Mouse (Mus musculus) adipose tissue, adult 10 weeks (tissue): ENCODE results near the gene Soga1. TPM values are rescaled to one million over a fixed set of nuclear protein-coding genes. Genes with fewer than 3 reads are reported as not detected.

Experiments used
- polyA plus RNA-seq: library from polyadenylated mRNA; stranded (reverse); fragments of 350-450 nt; fragmentation: Illumina TruSeq; extraction: RNeasy Lipid Tissue Mini Kit (QIAGEN cat#74804); gene quantifications from one replicate; pipeline ENCODE4 v1.2.3, GENCODE M21; 2014; ENCODE audit warnings: low read depth, low replicate concordance

Soga1 gene
- 7.0 TPM for polyA plus RNA-seq

DNA sequence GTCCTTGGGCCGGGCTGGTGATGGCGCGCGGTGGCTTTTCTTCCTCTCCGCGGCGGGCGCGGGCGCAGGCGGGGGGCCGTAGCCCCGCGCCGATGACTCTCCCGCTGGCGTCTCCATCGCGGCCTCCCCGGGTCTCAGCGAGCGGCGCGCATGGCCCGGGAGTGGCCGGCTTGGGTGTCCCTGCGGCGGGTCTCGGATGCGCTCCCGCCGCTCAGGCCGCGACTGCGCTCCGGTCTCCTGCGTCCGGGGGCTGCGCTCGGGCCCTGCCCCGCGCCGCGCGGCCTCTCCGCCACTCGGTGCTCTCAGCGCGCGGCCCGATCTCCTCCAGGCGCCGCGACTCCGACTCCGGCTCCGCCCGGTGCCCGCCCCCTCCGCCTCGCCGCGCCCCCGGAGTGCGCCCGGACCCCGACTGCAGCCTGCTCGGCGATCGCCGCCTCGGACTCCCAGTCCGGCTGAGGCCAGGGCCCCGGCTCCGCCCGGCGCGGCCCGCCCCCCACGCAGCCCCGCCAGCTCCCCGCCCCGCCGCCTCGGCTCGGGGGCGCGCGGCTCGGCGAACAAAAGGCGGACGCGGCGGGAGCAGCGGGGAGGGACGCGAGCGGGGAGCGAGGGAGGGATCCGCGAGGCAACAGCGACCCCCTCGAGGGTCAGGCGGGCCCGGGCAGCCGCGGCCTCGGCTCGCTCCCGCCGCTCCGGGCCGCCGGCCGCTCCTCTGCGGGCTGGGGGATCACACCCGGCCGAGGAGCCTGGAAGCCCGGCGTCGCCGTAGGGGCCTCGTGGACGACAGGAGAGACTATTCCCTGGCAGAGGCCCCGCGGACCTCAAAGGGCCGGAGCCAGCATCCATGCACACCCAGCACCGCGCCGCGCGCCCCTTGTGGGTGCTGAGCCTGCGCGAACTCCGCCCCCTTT, at the start of gene Soga1:
Soga1 (minus strand) TSS at position 462 of the 908 bp plus-strand sequence.

DNA sequence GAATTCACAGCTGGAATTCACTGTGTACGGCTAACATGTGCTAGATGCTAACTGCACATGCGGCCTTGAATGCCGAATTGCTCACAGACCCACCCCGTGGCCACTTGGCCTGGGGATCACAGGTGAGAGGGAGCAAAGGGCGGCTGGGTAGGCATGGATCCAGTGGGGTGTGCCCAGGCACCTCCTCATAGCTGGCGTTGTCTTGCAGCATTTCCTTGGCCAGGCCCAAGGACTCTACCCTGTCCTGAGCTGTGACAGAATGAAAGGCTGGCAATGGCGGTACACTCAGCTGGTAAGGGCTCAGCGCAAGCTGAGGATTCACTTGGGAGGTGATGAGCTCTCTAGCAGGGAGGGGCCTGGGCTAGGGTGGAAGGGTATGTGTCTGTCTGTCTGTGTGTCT, 7.7 kb upstream of the Soga1 start, which contains the start of gene Tldc2:
Tldc2 (plus strand) TSS at position 260 of the 400 bp plus-strand sequence.

DNA sequence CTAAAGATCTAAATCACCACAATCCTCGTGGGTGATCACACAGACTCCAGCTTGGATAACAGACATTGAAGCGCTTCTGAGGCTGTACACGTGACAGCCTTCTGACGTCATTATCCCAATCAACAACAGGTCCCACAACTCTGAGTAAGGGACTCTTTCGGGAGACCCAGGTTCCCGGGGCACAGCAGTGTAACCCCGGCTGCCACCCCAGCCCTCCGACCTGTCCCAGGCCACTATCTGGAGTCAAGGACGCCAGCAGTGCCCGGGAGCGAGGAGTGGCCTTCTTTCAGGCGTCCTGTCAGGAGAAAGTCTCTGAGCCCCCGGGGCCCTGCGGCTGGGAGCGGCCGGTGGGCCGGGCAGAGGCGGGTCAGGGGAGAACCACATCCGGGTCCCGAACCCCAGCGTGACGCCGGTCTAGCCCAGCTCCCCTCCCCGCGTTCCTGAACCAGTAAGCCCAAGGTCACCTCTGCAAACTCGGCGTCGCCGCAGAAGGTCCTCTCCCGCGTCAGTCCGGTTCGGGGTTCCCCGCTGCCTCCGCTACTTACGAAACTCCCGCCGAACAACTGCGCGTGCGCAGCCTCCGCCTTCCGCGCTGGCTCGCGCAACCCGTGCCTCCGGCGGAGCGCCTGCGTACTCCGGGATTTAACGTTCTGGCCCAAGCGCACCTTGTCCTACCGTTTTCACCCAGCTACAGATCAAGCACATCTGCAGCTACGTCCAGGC, 72.4 kb downstream of the Soga1 start, which contains the start of gene Dsn1:
Dsn1 (minus strand) TSS at position 644 of the 723 bp plus-strand sequence.

GRCm38 (mm10) chr2:156991470-156992319, 87.4 kb downstream of the Soga1 start, which contains the start of gene Ndrg3:
Ndrg3 (minus strand) TSS chr2:156992056.

Other genes starting within 250 kb of the Soga1 start
- gene Tgif2, start 239.2 kb downstream of the Soga1 start, polyA plus RNA-seq = 4.2 TPM
- gene 4930518I15Rik, start 221.3 kb downstream of the Soga1 start, polyA plus RNA-seq = 2.0 TPM
- 68.6 TPM for gene Rab5if, start 216.1 kb downstream of the Soga1 start, polyA plus RNA-seq
- 0.11 TPM for gene Sla2, start 192.1 kb downstream of the Soga1 start, polyA plus RNA-seq
- 40.8 TPM for gene Ndrg3, start 87.2 kb downstream of the Soga1 start, polyA plus RNA-seq
- 4.3 TPM for gene Dsn1, start 72.1 kb downstream of the Soga1 start, polyA plus RNA-seq
- not detected for gene Tldc2, start 7.8 kb upstream of the Soga1 start, polyA plus RNA-seq
- 47.1 TPM for gene Samhd1, start 56.0 kb upstream of the Soga1 start, polyA plus RNA-seq
- gene Rbl1, start 125.3 kb upstream of the Soga1 start, polyA plus RNA-seq = 7.3 TPM
- gene Rpn2, start 199.8 kb upstream of the Soga1 start, polyA plus RNA-seq = 352 TPM
- gene Mroh8, start 200.3 kb upstream of the Soga1 start, polyA plus RNA-seq = 1.6 TPM